Mouse (Mus musculus) lung, postnatal 14 days (tissue): Measurements from ENCODE around the gene Map7d2.
"Not testable (repeated sequence)": the region's sequence is repeated elsewhere in the genome, so short reads cannot be mapped to it uniquely, and the experiment has no call there.

ENCODE experiments used
- DNase-seq: peaks from one replicate; pipeline ENCODE4 v3.0.0; 2021

Gene Map7d2

GRCm38 (mm10) chrX:159414130-159414828, at the start of gene Map7d2:
TSS of gene Map7d2 (plus strand) at chrX:159414572.
- DNase-seq, result peak; percentile 0

GRCm38 (mm10) chrX:159371831-159372752, 42.3 kb upstream of the Map7d2 start, which contains the start of gene Eif1ax:
TSS of gene Eif1ax (plus strand) at chrX:159372178.
- peak; percentile 78 for DNase-seq

- DNase-seq, result no peak
Observed at GRCm38 (mm10) chrX:159372753-159373144, 41.6 kb upstream of the Map7d2 start.

- no peak for DNase-seq
Observed at GRCm38 (mm10) chrX:159387105-159387504, 27.3 kb upstream of the Map7d2 start.

- DNase-seq, result no peak
Observed at GRCm38 (mm10) chrX:159388953-159389352, 25.4 kb upstream of the Map7d2 start.

- DNase-seq, result no peak
Observed at GRCm38 (mm10) chrX:159390347-159390962, 23.9 kb upstream of the Map7d2 start.

GRCm38 (mm10) chrX:159391239-159391638, 23.1 kb upstream of the Map7d2 start:
- no peak for DNase-seq

GRCm38 (mm10) chrX:159409253-159409652, 5.1 kb upstream of the Map7d2 start:
- peak; percentile 19 for DNase-seq

- DNase-seq, result no peak
Observed at GRCm38 (mm10) chrX:159414829-159415673, 679 bp downstream of the Map7d2 start.

- DNase-seq, result not testable (repeated sequence)
Observed at GRCm38 (mm10) chrX:159430507-159430906, 16.1 kb downstream of the Map7d2 start.

- peak; percentile 18 for DNase-seq
Observed at GRCm38 (mm10) chrX:159442128-159442527, 27.8 kb downstream of the Map7d2 start.

GRCm38 (mm10) chrX:159447133-159447532, 32.8 kb downstream of the Map7d2 start:
- no peak for DNase-seq

GRCm38 (mm10) chrX:159459006-159459654, 44.8 kb downstream of the Map7d2 start:
- DNase-seq, result no peak

GRCm38 (mm10) chrX:159474799-159475198, 60.4 kb downstream of the Map7d2 start:
- no peak for DNase-seq

GRCm38 (mm10) chrX:159478243-159478940, 64.0 kb downstream of the Map7d2 start:
- not testable (repeated sequence) for DNase-seq

- DNase-seq, result no peak
Observed at GRCm38 (mm10) chrX:159484247-159484646, 69.9 kb downstream of the Map7d2 start.

GRCm38 (mm10) chrX:159503181-159503580, 88.8 kb downstream of the Map7d2 start:
- no peak for DNase-seq

GRCm38 (mm10) chrX:159508331-159509036, 94.1 kb downstream of the Map7d2 start:
- no peak for DNase-seq

GRCm38 (mm10) chrX:159509042-159509441, 94.7 kb downstream of the Map7d2 start:
- DNase-seq, result no peak
